Mouse (Mus musculus): Measurements from ENCODE around the gene Ces1f. TPM values are rescaled to one million over a fixed set of nuclear protein-coding genes. Genes with fewer than 3 reads are reported as not detected.

Gene Ces1f
- not detected in 2 replicates for total RNA-seq (2023)

GRCm38 (mm10) chr8:93279556-93279955, at the start of gene Ces1f:
Ces1f (minus strand) TSS chr8:93279747.

GRCm38 (mm10) chr8:93229446-93229845, 50.1 kb downstream of the Ces1f start, which contains the start of gene Ces1e:
Ces1e (minus strand) TSS chr8:93229619.

Other genes with a start within 250 kb of the Ces1f start
- gene Ces1a, start 231.6 kb downstream of the Ces1f start, total RNA-seq (2023), result not detected in 2 replicates
- not detected in 2 replicates for gene Ces1b, start 199.7 kb downstream of the Ces1f start, total RNA-seq (2023)
- not detected in 2 replicates for gene Ces1c, start 148.5 kb downstream of the Ces1f start, total RNA-seq (2023)
- gene Ces1d, start 81.9 kb downstream of the Ces1f start, total RNA-seq (2023), result 16.5 and 20.0 TPM in 2 replicates
- not detected in 2 replicates for gene Ces1e, start 50.1 kb downstream of the Ces1f start, total RNA-seq (2023)
- gene Ces1g, start 57.6 kb upstream of the Ces1f start, total RNA-seq (2023), result not detected in 2 replicates
- not detected in 2 replicates for gene Ces1h, start 100.0 kb upstream of the Ces1f start, total RNA-seq (2023)

Measured in neutrophil, adult 65 days (primary cell).